Mouse (Mus musculus) left cerebral cortex, postnatal 36 days (tissue): ENCODE data around the gene Fmo6. TPM values are rescaled to one million over a fixed set of nuclear protein-coding genes. Genes with fewer than 3 reads are reported as not detected.

Source experiments
- DNase-seq, 2 experiments: peaks; one replicate each; pipeline ENCODE4 v3.0.0; 2021 to 2022; ENCODE audit warnings: low spot score in 2 of 2, mixed read lengths in 1 of 2
- intact Hi-C: fragments of 180-260 bp; cut with DNase I; formaldehyde crosslinking; loops from one replicate; pipeline ENCODE4 v1.15.1; 2025
- total RNA-seq, 2 experiments: library from RNA; stranded (reverse); gene quantifications; 2 replicates each; pipeline ENCODE4 v1.2.3; 2021

The Fmo6 gene
- total RNA-seq: not detected

- intact Hi-C loops: no loop called here
- DNase-seq: no peak
Measured at GRCm38 (mm10) chr1:162937415-162937814, at the start of gene Fmo6. Gene Fmo6 (minus strand): TSS chr1:162937515.

GRCm38 (mm10) chr1:162986777-162987176 is 49.5 kb upstream of the Fmo6 start:
- intact Hi-C loops: no loop called here
- no peak for DNase-seq

GRCm38 (mm10) chr1:162986121-162986748 is 48.9 kb upstream of the Fmo6 start:
- intact Hi-C loops: no loop called here
- no peak for DNase-seq

GRCm38 (mm10) chr1:162984428-162984827 is 47.1 kb upstream of the Fmo6 start, which contains the start of gene Fmo3:
Gene Fmo3 (minus strand): TSS chr1:162984528.
- DNase-seq: no peak
- intact Hi-C loops: no loop called here

GRCm38 (mm10) chr1:162963556-162963955 is 26.2 kb upstream of the Fmo6 start:
- DNase-seq: no peak
- intact Hi-C loops: no loop called here

- no peak for DNase-seq
- intact Hi-C loops: no loop called here
Measured at GRCm38 (mm10) chr1:162957422-162957821, 20.1 kb upstream of the Fmo6 start.

- no peak for DNase-seq
- intact Hi-C loops: no loop called here
Measured at GRCm38 (mm10) chr1:162953079-162953478, 15.8 kb upstream of the Fmo6 start.

- no peak for DNase-seq
- intact Hi-C loops: no loop called here
Measured at GRCm38 (mm10) chr1:162949763-162950162, 12.4 kb upstream of the Fmo6 start.

- intact Hi-C loops: no loop called here
- DNase-seq: no peak
Measured at GRCm38 (mm10) chr1:162947934-162948333, 10.6 kb upstream of the Fmo6 start.

- intact Hi-C loops: no loop called here
- DNase-seq: no peak
Measured at GRCm38 (mm10) chr1:162946837-162947558, 9.7 kb upstream of the Fmo6 start.

GRCm38 (mm10) chr1:162943700-162944099 is 6.4 kb upstream of the Fmo6 start:
- no peak for DNase-seq
- intact Hi-C loops: no loop called here

- no peak for DNase-seq
- intact Hi-C loops: no loop called here
Measured at GRCm38 (mm10) chr1:162938696-162939351, 1.5 kb upstream of the Fmo6 start.

GRCm38 (mm10) chr1:162937970-162938695 is 818 bp upstream of the Fmo6 start:
- no peak for DNase-seq
- intact Hi-C loops: no loop called here

- DNase-seq: peak in 1 of 2 experiments; percentile 11
- intact Hi-C loops: no loop called here
Measured at GRCm38 (mm10) chr1:162934374-162935012, 2.8 kb downstream of the Fmo6 start.

GRCm38 (mm10) chr1:162932386-162932785 is 4.9 kb downstream of the Fmo6 start:
- no peak for DNase-seq
- intact Hi-C loops: no loop called here

GRCm38 (mm10) chr1:162931880-162932279 is 5.4 kb downstream of the Fmo6 start:
- intact Hi-C loops: no loop called here
- no peak for DNase-seq

GRCm38 (mm10) chr1:162931310-162931875 is 5.9 kb downstream of the Fmo6 start:
- intact Hi-C loops: no loop called here
- DNase-seq: no peak

- DNase-seq: no peak
- intact Hi-C loops: no loop called here
Measured at GRCm38 (mm10) chr1:162930631-162931030, 6.7 kb downstream of the Fmo6 start.

- intact Hi-C loops: no loop called here
- no peak for DNase-seq
Measured at GRCm38 (mm10) chr1:162929146-162929545, 8.2 kb downstream of the Fmo6 start.
